Mouse (Mus musculus): ENCODE measurements at regions not wholly inside any gene's neighbourhood (a gene's known extent, or its start where the extent isn't known, plus 50 kb on each side); places are given as distances from the start of the nearest gene placed in this dataset.
"Not testable (repeated sequence)": the region's sequence is repeated elsewhere in the genome, so short reads cannot be mapped to it uniquely, and the experiment has no call there.

GRCm38 (mm10) chr13:83740771-83741170 is 236.9 kb downstream of the Mef2c start:
- DNase-seq, result no peak
- Histone ChIP-seq H3K4me3 (no peak overlapping the region), H3K27ac (no peak overlapping the region)
- TF ChIP-seq CTCF (IDR thresholded peaks at IDR 0.05), result no peak
- intact Hi-C loops (cut with DNase I), result no loop called here

DNA sequence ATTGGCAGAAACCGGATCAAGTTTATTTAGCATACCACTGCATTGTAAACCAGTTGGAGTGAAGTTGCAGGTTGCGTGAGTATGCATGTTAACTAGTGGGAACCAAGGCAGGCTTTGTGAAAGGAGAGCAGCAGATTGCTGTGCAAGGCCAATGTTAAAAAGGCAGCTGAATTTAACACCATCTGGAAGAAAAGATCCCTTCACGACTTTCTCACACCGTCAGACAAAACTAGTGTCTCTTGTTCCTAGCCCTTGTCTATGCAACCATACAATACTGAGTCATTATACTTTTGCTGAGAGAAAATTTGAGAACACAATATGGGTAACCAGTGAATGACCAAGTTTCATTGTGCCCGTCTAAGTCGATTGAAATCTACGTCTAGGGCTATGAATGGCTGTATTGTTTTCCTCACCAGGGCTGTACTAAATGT is 237.8 kb downstream of the Mef2c start:
- Histone ChIP-seq H3K27ac (no peak overlapping the region), H3K4me3 (no peak overlapping the region)
- no peak for TF ChIP-seq CTCF (IDR thresholded peaks at IDR 0.05)
- DNase-seq, result no peak
- intact Hi-C loops (cut with DNase I), result no loop called here

DNA sequence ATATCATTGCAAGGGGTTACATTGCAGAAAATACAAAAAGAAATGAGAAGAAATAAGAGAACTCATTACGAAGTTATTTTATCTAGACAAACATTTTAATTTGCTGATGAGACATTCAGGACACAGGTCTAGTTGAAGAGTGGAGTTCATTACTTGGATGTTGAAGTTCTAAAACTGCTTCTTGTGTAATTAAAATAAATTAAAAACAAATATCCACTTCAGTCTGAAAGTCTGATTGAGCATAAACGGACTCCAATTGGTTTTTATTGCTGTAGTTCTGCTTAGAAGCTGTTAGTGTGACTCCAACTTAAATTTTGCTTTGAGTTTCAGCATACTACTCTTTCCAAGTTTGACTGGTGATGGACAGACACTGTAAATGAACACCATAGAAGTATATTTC is 238.3 kb downstream of the Mef2c start:
- intact Hi-C loops (cut with DNase I), result no loop called here
- DNase-seq, result no peak

DNA sequence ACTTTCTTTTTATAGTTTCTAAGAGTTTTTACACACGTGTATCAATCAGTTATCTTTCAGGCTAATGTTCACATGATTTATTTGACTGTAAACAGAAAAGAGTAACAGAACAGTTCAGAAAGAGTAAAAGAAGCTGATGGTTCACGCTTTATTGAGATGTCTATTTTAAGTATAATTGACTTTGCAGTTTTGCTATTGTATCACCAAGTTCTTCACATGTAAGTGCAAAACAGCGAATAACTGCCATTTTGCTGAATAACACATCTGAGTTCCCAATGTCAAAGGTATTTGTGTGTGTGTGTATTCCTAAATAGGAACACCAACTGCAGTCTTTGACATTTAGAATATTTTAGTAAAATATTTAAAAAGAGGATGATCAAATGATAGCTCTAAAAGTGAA is 238.7 kb downstream of the Mef2c start:
- no peak for DNase-seq
- no peak overlapping the region for H3K27ac ChIP-seq
- intact Hi-C loops (cut with DNase I), result no loop called here
- TF ChIP-seq CTCF (IDR thresholded peaks at IDR 0.05), result no peak
- H3K4me3 ChIP-seq, result no peak overlapping the region

More for the DNA sequence above, 238.3 kb downstream of the Mef2c start:
- Histone ChIP-seq H3K4me3 (no peak overlapping the region), H3K27ac (no peak overlapping the region)
- TF ChIP-seq CTCF (IDR thresholded peaks at IDR 0.05), result no peak

DNA sequence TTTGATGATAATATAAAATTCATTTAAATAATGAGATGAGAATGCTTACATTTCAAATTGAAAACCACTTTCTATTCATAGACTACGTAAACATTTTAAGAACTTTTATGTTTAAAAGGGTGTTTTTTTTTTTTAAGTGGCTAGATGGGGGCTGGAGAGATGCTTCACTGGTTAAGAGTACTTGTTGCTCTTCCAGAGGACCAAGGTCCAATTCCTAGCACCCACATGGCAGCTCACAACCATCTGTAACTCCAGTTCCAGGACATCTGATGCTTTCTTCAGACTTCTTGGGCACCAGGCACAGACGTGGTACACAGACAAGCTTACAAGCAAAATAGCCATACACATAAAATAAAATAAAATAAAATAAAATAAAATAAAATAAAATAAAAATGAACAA is 239.5 kb downstream of the Mef2c start:
- intact Hi-C loops (cut with DNase I), result no loop called here
- no peak for TF ChIP-seq CTCF (IDR thresholded peaks at IDR 0.05)
- no peak for DNase-seq
- H3K27ac ChIP-seq, result no peak overlapping the region
- no peak overlapping the region for H3K4me3 ChIP-seq

- H3K4me3 ChIP-seq, result no peak overlapping the region
- H3K27ac ChIP-seq, result no peak overlapping the region
- DNase-seq, result no peak
- intact Hi-C loops (cut with DNase I), result no loop called here
- TF ChIP-seq CTCF (IDR thresholded peaks at IDR 0.05), result no peak
Measured at GRCm38 (mm10) chr13:83744110-83744752, 240.4 kb downstream of the Mef2c start.

GRCm38 (mm10) chr13:83744981-83745555 is 241.2 kb downstream of the Mef2c start:
- Histone ChIP-seq H3K4me3 (peak overlapping the region; percentile 60), H3K27ac (no peak overlapping the region)
- no peak for DNase-seq
- intact Hi-C loops (cut with DNase I), result no loop called here
- TF ChIP-seq CTCF (IDR thresholded peaks at IDR 0.05), result no peak

- no peak for TF ChIP-seq CTCF (IDR thresholded peaks at IDR 0.05)
- Histone ChIP-seq H3K27ac (no peak overlapping the region), H3K4me3 (no peak overlapping the region)
- no peak for DNase-seq
- intact Hi-C loops (cut with DNase I), result no loop called here
Measured at GRCm38 (mm10) chr13:83745961-83746360, 242.1 kb downstream of the Mef2c start.

GRCm38 (mm10) chr13:83747671-83748070 is 243.8 kb downstream of the Mef2c start:
- intact Hi-C loops (cut with DNase I), result no loop called here
- no peak for TF ChIP-seq CTCF (IDR thresholded peaks at IDR 0.05)
- no peak for DNase-seq
- no peak overlapping the region for H3K27ac ChIP-seq
- no peak overlapping the region for H3K4me3 ChIP-seq

DNA sequence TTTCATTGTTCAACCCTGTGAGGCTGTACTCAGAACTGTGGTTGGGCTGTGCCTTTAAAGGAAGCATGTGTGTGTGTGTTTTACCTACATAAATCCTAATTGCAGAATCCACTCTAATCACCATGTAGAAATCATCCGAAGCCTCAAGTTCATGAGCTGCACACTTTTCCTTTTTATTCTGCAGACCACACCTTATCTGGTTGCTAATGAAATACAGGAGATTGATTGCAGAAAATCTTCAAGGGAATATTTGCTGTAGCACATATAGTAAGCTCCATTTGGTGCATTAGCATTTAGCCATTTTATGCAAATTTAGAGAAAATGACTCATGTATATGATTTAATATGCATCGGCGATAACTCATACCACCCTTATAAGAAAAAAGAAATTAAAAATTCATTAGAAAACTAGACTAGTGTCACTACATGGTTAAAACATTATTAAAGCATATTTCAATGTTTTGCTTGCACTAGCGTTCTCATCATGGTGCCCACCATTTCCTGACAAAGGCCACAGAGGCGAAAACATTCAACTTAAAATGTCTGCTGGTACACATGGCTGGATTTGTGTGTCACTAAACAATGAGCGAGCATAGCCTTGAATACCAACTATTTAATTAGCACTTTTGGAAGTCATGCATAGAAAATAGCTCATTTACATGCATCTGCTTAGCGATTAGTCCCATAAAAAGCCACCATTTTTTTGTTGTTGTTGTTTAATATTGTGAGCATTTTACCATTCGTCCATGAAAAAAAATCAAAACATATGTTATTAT is 245.7 kb downstream of the Mef2c start:
- intact Hi-C loops (cut with DNase I), result no loop called here
- TF ChIP-seq CTCF (IDR thresholded peaks at IDR 0.05), result no peak
- Histone ChIP-seq H3K4me3 (no peak overlapping the region), H3K27ac (no peak overlapping the region)
- DNase-seq, result no peak

DNA sequence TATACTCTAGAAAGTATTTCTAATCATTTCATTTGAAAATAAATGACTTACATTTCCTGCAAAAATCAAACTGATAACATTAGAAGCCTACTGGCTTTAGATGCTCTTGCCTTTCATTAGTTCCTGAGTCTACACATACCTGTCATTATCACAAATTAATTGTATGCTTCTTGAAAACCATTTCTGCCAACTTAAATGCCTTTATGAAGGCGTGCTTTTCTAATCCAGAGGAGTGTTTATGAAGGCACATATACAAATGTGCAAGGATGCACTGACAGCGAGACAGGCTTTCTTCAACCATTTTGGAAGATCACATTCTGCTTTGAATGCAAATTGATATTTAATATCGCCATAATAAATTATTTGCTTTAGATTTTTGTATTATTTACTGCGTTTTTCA is 246.6 kb downstream of the Mef2c start:
- TF ChIP-seq CTCF (IDR thresholded peaks at IDR 0.05), result no peak

GRCm38 (mm10) chr13:83760387-83761170 is 256.7 kb downstream of the Mef2c start:
- TF ChIP-seq CTCF (IDR thresholded peaks at IDR 0.05), result no peak
- DNase-seq, result no peak
- Histone ChIP-seq H3K27ac (no peak overlapping the region), H3K4me3 (no peak overlapping the region)
- intact Hi-C loops (cut with DNase I), result no loop called here

More for the DNA sequence above, 246.6 kb downstream of the Mef2c start:
- Histone ChIP-seq H3K4me3 (no peak overlapping the region), H3K27ac (no peak overlapping the region)
- DNase-seq, result no peak
- intact Hi-C loops (cut with DNase I), result no loop called here

- no peak overlapping the region for H3K27ac ChIP-seq
- H3K4me3 ChIP-seq, result no peak overlapping the region
- no peak for DNase-seq
- TF ChIP-seq CTCF (IDR thresholded peaks at IDR 0.05), result no peak
- intact Hi-C loops (cut with DNase I), result no loop called here
Measured at GRCm38 (mm10) chr13:83762484-83762883, 258.6 kb downstream of the Mef2c start.

GRCm38 (mm10) chr13:83763288-83763687 is 259.5 kb downstream of the Mef2c start:
- intact Hi-C loops (cut with DNase I); H3K27ac ChIP-seq; H3K4me3 ChIP-seq; DNase-seq: not testable (repeated sequence)
